Mouse (Mus musculus): Measurements from ENCODE around the gene Camta2. TPM values are rescaled to one million over a fixed set of nuclear protein-coding genes. Genes with fewer than 3 reads are reported as not detected.

The Camta2 gene
- polyA plus RNA-seq, 1 experiment from 2014 or later, result 13.9 TPM

DNA sequence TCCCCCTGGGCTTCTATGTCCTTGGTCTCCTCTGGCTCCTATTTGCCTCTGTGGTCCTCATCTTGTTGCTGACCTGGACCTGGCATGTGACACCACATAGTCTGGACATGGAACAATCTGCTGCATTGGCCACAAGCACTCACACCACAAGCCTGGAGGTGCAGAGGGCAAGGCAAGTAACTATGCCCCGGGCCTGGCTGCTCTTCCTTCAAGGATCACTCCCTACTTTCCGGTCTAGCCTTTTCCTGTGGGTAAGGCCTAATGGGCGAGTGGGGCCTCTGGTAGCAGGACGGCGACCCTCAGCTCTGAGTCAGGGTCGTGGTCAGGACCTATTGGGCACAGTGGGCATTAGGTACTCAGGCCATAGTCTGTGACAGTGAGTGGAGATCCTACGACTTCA is 46.7 kb downstream of the Camta2 start:
- no peak overlapping the region for H3K27ac ChIP-seq
- no peaks in the 10 kb centered on the region for H3K27me3 ChIP-seq
- peaks cover 12% of the 10 kb centered on the region for H3K4me1 ChIP-seq
- H3K36me3 ChIP-seq (ENCODE audit: poor library complexity, severe bottlenecking), result peaks cover 30% of the 10 kb centered on the region
- ATAC-seq, result no peak
- H3K9ac ChIP-seq, result no peak overlapping the region
- 90% methylated on average over 7 of the region's 7 CpGs for WGBS
- H3K4me2 ChIP-seq, result no peak overlapping the region
- no peak overlapping the region for H3K4me3 ChIP-seq
- H3K9me3 ChIP-seq (replicated peaks), result no peaks in the 10 kb centered on the region

DNA sequence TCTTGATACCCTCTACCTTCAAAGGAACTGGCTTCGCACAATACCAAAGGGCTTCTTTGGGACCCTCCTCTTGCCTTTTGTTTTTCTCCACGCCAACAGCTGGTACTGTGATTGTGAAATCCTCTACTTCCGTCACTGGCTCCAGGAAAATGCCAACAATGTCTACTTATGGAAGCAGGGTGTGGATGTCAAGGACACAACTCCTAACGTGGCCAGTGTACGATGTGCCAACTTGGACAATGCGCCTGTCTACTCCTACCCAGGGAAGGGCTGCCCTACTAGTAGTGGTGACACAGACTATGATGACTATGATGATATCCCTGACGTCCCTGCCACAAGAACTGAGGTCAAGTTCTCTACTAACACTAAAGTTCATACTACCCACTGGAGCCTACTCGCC is 47.9 kb downstream of the Camta2 start:
- Histone ChIP-seq H3K36me3 (ENCODE audit: poor library complexity, severe bottlenecking) (peaks cover 24% of the 10 kb centered on the region), H3K27ac (no peak overlapping the region), H3K9ac (no peak overlapping the region), H3K4me2 (no peak overlapping the region), H3K4me3 (no peak overlapping the region), H3K27me3 (no peaks in the 10 kb centered on the region), H3K4me1 (no peaks in the 10 kb centered on the region), H3K9me3 (replicated peaks) (no peaks in the 10 kb centered on the region)
- no peak for ATAC-seq
- 87% methylated on average over 8 of the region's 8 CpGs for WGBS

DNA sequence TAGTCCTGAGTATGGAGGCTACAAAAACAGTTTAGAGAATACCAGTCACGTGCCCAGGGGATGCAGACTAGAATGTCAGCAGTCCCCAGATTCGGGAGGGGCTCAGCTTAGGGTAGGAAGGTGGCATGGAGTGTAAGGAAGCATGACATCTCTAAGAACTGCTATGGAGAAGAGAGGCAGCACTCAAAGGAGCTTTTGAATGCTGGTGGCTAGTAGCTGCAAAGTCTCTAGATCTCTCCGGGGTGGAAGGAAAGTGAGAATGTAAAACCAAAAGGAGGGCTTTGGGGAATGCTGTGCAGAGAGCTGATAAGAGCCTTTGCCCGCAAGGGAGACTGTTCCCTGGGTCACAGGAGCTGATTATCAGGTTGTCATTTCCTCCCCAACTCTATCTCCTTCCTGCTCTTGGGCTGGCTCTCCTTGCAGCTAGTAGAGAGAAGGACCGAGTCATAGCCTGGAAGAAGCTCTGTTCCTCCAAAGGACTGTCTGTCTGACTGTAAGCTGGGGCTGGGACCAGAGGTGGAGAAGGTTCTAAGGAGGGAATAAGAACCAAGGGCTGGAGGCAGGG is 49.1 kb downstream of the Camta2 start, which contains the start of gene Gp1ba:
TSS of gene Gp1ba (plus strand) at position 409 of the 565 bp plus-strand sequence.
- no peak for ATAC-seq
- Histone ChIP-seq H3K9ac (no peak within 1 kb of the TSS), H3K27ac (no peak within 1 kb of the TSS), H3K9me3 (replicated peaks) (no peaks in the 10 kb centered on the region), H3K4me1 (no peaks in the 10 kb centered on the region), H3K4me2 (no peak within 1 kb of the TSS), H3K36me3 (ENCODE audit: poor library complexity, severe bottlenecking) (0 out of 2 replicates have a peak, but pooled peaks cover 13% of the 10 kb centered on the region), H3K4me3 (no peak within 1 kb of the TSS), H3K27me3 (no peaks in the 10 kb centered on the region)
- WGBS, result 62% methylated on average over 5 of the region's 5 CpGs

DNA sequence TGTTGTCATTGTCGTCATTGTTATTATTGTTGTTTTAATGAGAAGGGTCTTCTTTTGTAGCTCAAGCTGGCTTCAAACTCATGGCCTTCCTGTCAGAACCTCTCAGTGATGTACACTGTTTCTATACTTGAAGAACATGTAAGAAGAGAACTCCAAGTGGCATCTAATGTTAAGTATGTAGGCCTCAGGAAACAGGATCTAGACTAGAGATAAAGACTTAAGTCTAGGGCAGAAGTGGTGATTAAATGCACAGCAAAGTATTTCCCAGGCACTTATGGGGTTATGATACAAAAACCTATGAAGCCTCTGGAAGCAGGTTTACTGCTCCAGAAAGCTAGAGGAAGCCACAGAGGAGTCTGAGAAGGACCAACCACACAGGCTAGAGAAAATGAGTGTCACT is 49.6 kb downstream of the Camta2 start:
- no peak overlapping the region for H3K4me2 ChIP-seq
- H3K9me3 ChIP-seq (replicated peaks), result no peaks in the 10 kb centered on the region
- H3K9ac ChIP-seq, result no peak overlapping the region
- H3K4me1 ChIP-seq, result no peaks in the 10 kb centered on the region
- H3K4me3 ChIP-seq, result no peak overlapping the region
- H3K27ac ChIP-seq, result no peak overlapping the region
- 86% methylated on average over 1 of the region's 1 CpGs for WGBS
- no peak for ATAC-seq
- no peaks in the 10 kb centered on the region for H3K27me3 ChIP-seq
- H3K36me3 ChIP-seq (ENCODE audit: poor library complexity, severe bottlenecking), result 0 out of 2 replicates have a peak, but pooled peaks cover 8% of the 10 kb centered on the region

DNA sequence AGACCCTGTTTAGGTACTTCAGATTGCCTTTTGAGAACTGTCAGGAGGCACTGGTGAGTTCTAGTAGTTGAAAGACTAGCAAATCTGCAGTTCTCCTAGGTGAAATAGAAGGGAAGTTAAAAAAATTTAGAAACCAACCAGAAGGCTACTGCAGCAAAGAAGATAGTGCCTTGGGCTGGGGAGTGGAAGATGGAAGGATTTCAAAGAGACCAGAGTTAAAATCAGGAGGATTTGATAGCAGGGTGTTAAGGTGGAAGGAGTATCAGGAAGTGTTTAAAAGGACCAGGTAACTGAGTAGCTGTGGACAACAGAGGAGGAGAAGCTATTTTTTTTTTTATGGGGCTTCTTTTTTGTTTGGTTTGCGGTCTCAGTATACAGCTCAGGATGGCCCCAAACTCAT is 50.1 kb downstream of the Camta2 start:
- Histone ChIP-seq H3K4me1 (no peaks in the 10 kb centered on the region), H3K9ac (no peak overlapping the region), H3K9me3 (replicated peaks) (no peaks in the 10 kb centered on the region), H3K27ac (no peak overlapping the region), H3K27me3 (no peaks in the 10 kb centered on the region), H3K4me2 (no peak overlapping the region), H3K36me3 (ENCODE audit: poor library complexity, severe bottlenecking) (0 out of 2 replicates have a peak, but pooled peaks cover 3% of the 10 kb centered on the region), H3K4me3 (no peak overlapping the region)
- WGBS, result 92% methylated on average over 1 of the region's 1 CpGs
- no peak for ATAC-seq

DNA sequence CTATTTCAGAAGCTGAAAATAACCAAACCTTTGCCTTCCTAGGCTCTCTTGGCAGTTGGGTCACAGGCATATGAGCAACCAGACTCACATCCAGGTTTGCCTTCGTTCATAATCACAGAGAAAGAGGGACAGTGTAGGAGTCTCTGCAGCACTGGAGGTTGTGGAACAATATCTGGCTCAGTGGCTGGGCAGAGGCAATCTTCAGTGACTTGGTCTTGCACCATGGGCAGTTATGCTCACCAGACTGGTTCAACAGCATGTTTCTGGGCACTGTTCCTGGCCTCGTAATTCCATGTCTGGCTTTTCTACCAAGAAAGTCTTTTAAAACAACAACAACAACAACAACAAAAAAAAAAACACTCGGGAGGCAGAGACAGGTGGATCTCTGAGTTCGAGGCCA is 52.3 kb downstream of the Camta2 start:
- 80% methylated on average over 4 of the region's 4 CpGs for WGBS

DNA sequence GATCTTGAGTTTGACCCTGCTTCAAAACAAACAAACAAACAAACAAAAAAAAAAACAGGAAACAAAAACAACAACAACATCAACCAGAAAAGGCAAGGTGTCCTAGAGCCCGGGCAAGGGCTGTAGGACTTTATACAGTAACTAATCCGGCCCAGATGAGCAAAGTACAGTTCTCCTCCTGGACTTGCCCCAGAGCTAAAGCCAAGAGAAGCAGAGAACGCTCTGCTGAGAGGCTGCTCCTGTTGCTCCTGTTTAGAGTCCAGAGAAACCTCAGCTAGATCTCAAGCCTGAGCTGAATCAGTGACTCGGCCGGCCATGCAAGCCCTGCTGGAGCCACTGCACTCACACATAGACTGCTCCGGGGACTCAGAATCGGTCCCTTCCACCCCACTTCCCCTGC is 57.8 kb downstream of the Camta2 start:
- Histone ChIP-seq H3K9ac (no peak overlapping the region), H3K4me3 (no peak overlapping the region), H3K9me3 (replicated peaks) (no peaks in the 10 kb centered on the region), H3K27me3 (no peaks in the 10 kb centered on the region), H3K27ac (no peak overlapping the region), H3K4me2 (no peak overlapping the region), H3K4me1 (no peaks in the 10 kb centered on the region), H3K36me3 (ENCODE audit: poor library complexity, severe bottlenecking) (no peaks in the 10 kb centered on the region)
- no peak for ATAC-seq
- 72% methylated on average over 7 of the region's 7 CpGs for WGBS

More for the DNA sequence above, 52.3 kb downstream of the Camta2 start:
- no peak overlapping the region for H3K27ac ChIP-seq
- H3K4me2 ChIP-seq, result no peak overlapping the region
- H3K9me3 ChIP-seq (replicated peaks), result no peaks in the 10 kb centered on the region
- no peak overlapping the region for H3K4me3 ChIP-seq
- H3K4me1 ChIP-seq, result no peaks in the 10 kb centered on the region
- H3K9ac ChIP-seq, result no peak overlapping the region
- ATAC-seq, result no peak
- H3K36me3 ChIP-seq (ENCODE audit: poor library complexity, severe bottlenecking), result no peaks in the 10 kb centered on the region
- no peaks in the 10 kb centered on the region for H3K27me3 ChIP-seq

DNA sequence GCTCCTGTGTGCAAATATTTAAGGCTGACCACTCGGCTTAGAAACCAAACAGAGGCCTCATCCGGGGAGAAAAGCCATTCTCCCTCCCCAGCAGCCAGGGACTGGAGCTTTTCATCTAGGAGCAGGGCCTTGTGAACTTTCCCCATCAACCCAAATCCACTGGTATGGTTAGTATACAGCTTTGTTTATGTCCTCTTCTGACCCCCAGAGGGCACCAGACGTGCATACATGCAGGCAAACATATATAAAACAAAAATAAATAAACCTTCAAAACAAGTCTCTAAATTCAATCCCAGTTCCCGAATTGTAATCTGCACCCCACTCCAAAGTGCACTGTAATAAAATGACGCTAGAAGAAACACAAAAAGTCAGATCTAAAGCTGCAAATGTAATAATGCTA is 58.3 kb downstream of the Camta2 start:
- Histone ChIP-seq H3K9ac (no peak overlapping the region), H3K4me1 (no peaks in the 10 kb centered on the region), H3K4me2 (no peak overlapping the region), H3K9me3 (replicated peaks) (no peaks in the 10 kb centered on the region), H3K27ac (no peak overlapping the region), H3K27me3 (no peaks in the 10 kb centered on the region), H3K36me3 (ENCODE audit: poor library complexity, severe bottlenecking) (no peaks in the 10 kb centered on the region), H3K4me3 (no peak overlapping the region)
- 52% methylated on average over 5 of the region's 5 CpGs for WGBS
- no peak for ATAC-seq

DNA sequence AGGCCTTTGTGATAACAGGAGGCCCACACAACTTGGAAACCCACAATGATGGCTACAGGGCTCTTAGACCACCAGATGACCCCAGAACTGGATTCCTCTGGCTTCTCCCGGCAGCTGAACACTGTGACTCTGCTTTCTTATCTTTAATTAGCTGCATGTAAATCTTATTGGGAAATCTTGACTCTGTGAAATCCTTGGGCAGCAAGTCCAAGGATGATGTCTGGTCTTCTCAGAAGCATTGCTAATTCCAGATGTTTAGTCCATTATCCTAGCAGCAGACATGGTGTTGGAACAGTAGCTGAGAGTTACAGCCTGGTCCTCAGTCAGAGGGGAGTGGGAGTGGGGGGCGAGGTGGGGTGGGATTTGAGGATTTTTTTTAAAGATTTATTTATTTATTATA is 59.5 kb downstream of the Camta2 start:
- Histone ChIP-seq H3K9ac (no peak overlapping the region), H3K9me3 (replicated peaks) (no peaks in the 10 kb centered on the region), H3K27me3 (no peaks in the 10 kb centered on the region), H3K4me2 (no peak overlapping the region), H3K36me3 (ENCODE audit: poor library complexity, severe bottlenecking) (no peaks in the 10 kb centered on the region), H3K4me1 (no peaks in the 10 kb centered on the region), H3K27ac (no peak overlapping the region), H3K4me3 (no peak overlapping the region)
- ATAC-seq, result no peak
- 87% methylated on average over 2 of the region's 2 CpGs for WGBS

DNA sequence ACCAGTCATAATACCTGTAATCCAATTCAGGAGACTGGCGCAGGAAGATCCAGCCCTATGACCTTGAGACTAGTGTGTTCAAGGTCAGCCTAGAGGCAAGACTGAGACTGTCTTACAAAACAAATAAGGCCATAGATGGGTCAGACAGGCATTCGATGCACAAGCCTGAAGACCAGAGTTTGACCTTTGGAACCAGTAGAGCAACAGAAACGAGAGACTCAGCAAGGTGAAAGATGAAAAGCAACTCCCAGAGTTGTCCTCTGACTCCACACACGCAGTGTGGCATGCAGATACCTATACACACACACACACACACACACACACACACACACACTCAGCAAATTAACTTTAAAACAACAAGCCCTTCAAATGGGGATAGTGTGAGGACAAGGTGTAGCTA is 61.0 kb downstream of the Camta2 start:
- Histone ChIP-seq H3K9ac (no peak overlapping the region), H3K27me3 (no peaks in the 10 kb centered on the region), H3K4me3 (no peak overlapping the region), H3K4me1 (no peaks in the 10 kb centered on the region), H3K9me3 (replicated peaks) (no peaks in the 10 kb centered on the region), H3K4me2 (no peak overlapping the region), H3K36me3 (ENCODE audit: poor library complexity, severe bottlenecking) (no peaks in the 10 kb centered on the region), H3K27ac (no peak overlapping the region)
- WGBS, result 87% methylated on average over 4 of the region's 4 CpGs
- ATAC-seq, result no peak

DNA sequence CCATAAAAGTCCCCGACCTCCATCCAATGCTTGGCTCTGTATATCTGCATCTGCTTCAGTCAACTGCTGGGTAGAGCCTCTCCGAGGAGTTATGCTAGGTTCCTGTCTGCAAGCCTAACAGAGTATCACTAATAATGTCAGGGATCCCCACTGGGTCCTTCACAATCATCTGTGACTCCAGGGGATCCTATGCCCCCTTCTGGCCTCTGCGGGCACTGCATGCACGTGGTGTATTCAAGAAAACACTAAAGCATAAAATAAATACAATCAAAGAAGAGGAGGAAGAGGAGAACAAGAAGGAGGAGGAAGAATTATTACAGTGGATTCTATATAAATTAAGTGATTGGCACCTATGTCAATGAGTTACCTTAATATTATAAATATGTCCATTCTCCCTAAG is 62.4 kb downstream of the Camta2 start:
- no peaks in the 10 kb centered on the region for H3K36me3 ChIP-seq (ENCODE audit: poor library complexity, severe bottlenecking)
- no peaks in the 10 kb centered on the region for H3K27me3 ChIP-seq
- no peaks in the 10 kb centered on the region for H3K4me1 ChIP-seq
- no peaks in the 10 kb centered on the region for H3K9me3 ChIP-seq (replicated peaks)
- H3K27ac ChIP-seq, result no peak overlapping the region
- 52% methylated on average over 4 of the region's 4 CpGs for WGBS
- H3K4me3 ChIP-seq, result no peak overlapping the region
- H3K4me2 ChIP-seq, result no peak overlapping the region
- no peak overlapping the region for H3K9ac ChIP-seq
- no peak for ATAC-seq

DNA sequence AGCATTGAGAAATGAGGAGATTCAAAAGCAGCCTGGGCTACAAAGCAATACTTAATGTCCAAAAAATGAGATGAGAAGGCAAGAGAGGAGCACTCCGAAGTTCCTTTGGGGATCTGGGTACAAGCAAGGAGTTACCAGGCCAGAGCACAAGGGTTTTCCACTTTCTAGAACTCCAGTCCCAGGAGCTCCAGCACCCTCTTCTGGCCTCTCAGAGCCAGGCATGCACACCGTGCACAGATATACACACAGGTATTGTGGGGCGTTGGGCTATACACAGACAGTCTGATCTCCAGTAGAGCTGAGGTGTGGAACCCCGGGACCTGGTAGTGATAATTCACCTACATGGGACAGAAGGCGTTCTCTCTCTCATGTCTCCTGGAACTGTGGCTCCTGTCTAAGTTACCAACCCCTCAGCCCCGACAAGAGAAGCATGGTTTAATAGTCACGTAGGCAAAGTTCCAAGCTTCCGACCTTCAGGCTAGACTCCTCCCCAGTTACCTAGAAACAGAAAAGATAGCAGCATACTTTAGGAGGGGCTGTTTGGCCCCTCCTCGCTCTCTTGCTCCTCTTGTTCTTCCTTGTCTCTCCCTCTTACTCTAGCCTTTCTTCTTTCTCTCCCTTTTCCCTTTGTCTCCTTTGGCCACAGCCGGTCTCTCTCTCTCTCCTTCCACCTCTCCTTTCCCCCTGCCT is 64.7 kb downstream of the Camta2 start:
- no peaks in the 10 kb centered on the region for H3K4me1 ChIP-seq
- H3K9ac ChIP-seq, result no peak overlapping the region
- no peak overlapping the region for H3K4me2 ChIP-seq
- no peaks in the 10 kb centered on the region for H3K27me3 ChIP-seq
- H3K9me3 ChIP-seq (replicated peaks), result no peaks in the 10 kb centered on the region
- no peak overlapping the region for H3K4me3 ChIP-seq
- no peaks in the 10 kb centered on the region for H3K36me3 ChIP-seq (ENCODE audit: poor library complexity, severe bottlenecking)
- H3K27ac ChIP-seq, result no peak overlapping the region
- no peak for ATAC-seq
- 85% methylated on average over 10 of the region's 10 CpGs for WGBS
